Mouse (Mus musculus) forebrain, postnatal 0 days (tissue): ENCODE results near the gene Etd. TPM values are rescaled to one million over a fixed set of nuclear protein-coding genes. Genes with fewer than 3 reads are reported as not detected.
A peak's percentile ranks its signal among the peaks of the same experiment; 100 is the strongest.
"Not testable (repeated sequence)": the region's sequence is repeated elsewhere in the genome, so short reads cannot be mapped to it uniquely, and the experiment has no call there.

Experiments used
- ATAC-seq: fragments of 200-750 bp; cut with Nextera tagmentation; 2 replicates; pipeline ENCODE4 v1.8.0; 2017; ENCODE audit warnings: mild to moderate bottlenecking, moderate library complexity
- DNase-seq: peaks from one replicate; pipeline ENCODE4 v3.0.0-alpha.2; 2015
- H3K27ac ChIP-seq: fragments of 300-500 bp; sonication (generic); 2 replicates; pipeline ENCODE4 v1.5.1; 2014; ENCODE audit warnings: low read depth, mild to moderate bottlenecking, antibody characterized with exemption, low read length, moderate library complexity, mixed read lengths
- H3K27me3 ChIP-seq: fragments of 300-500 bp; sonication (generic); 2 replicates; pipeline ENCODE4 v1.6.1; 2014; ENCODE audit warnings: mild to moderate bottlenecking, low read length, mixed read lengths; ENCODE audit not compliant: insufficient read depth
- H3K36me3 ChIP-seq: fragments of 300-500 bp; sonication (generic); 2 replicates; pipeline ENCODE4 v1.6.1; 2014; ENCODE audit warnings: mild to moderate bottlenecking, moderate library complexity; ENCODE audit not compliant: insufficient read depth
- H3K4me1 ChIP-seq: fragments of 300-500 bp; sonication (generic); 2 replicates; pipeline ENCODE4 v1.6.1; 2014; ENCODE audit warnings: antibody characterized with exemption; ENCODE audit not compliant: insufficient read depth
- H3K4me2 ChIP-seq: fragments of 300-500 bp; sonication (generic); 2 replicates; pipeline ENCODE4 v1.6.1; 2014; ENCODE audit warnings: low read depth, mild to moderate bottlenecking, moderate library complexity
- H3K4me3 ChIP-seq: fragments of 300-500 bp; sonication (generic); 2 replicates; pipeline ENCODE4 v1.5.1; 2014; ENCODE audit warnings: low read depth, low read length, mixed read lengths
- H3K9ac ChIP-seq: fragments of 300-500 bp; sonication (generic); 2 replicates; pipeline ENCODE4 v1.6.1; 2014; ENCODE audit warnings: mild to moderate bottlenecking
- H3K9me3 ChIP-seq: fragments of 300-500 bp; sonication (generic); 2 replicates; pipeline ENCODE4 v1.6.1; 2016; ENCODE audit warnings: low read length
- CTCF ChIP-seq: sonication (generic); IDR thresholded peaks from 2 replicates; pipeline ENCODE4 v1.5.1; 2016; ENCODE audit warnings: antibody characterized with exemption, control low read depth, low read depth
- WGBS: fragments of 180-500 bp; shearing (Covaris S2); extraction: QIAGEN DNeasy Blood & Tissue Kit; methylation state at CpG from one replicate; pipeline ENCODE4 v1.1.7; 2014; 5-methylcytosine and 5-hydroxymethylcytosine counted together
- polyA plus RNA-seq: library from polyadenylated mRNA; unstranded; fragments of >200 nt; fragmentation: Nextera tagmentation; extraction: Ambion mirVana; gene quantifications from 2 replicates; pipeline ENCODE4 v1.2.1, GENCODE M21; 2015
- total RNA-seq: library from RNA; depleted of rRNA; stranded (reverse); fragments of >200 nt; gene quantifications from 2 replicates; pipeline ENCODE4 v1.2.3, GENCODE M21; 2014; rRNA removed

The Etd gene
- total RNA-seq (not detected in 2 replicates), polyA plus RNA-seq (not detected in 2 replicates)

- H3K4me1 ChIP-seq, result no peaks in the 10 kb centered on the region
- no peak within 1 kb of the TSS for H3K27ac ChIP-seq
- no peak within 1 kb of the TSS for H3K4me3 ChIP-seq
- H3K9ac ChIP-seq, result no peak within 1 kb of the TSS
- DNase-seq (no peak), ATAC-seq (no peak)
- TF ChIP-seq CTCF, result no peak
- no peaks in the 10 kb centered on the region for H3K36me3 ChIP-seq
- WGBS, result 88% methylated on average over 3 of the region's 3 CpGs
- H3K27me3 ChIP-seq, result no peaks in the 10 kb centered on the region
- no peak within 1 kb of the TSS for H3K4me2 ChIP-seq
- H3K9me3 ChIP-seq, result no peaks in the 10 kb centered on the region
Observed at GRCm38 (mm10) chrX:53434618-53435017, at the start of gene Etd. Etd (plus strand) TSS chrX:53434918.

- TF ChIP-seq CTCF, result no peak
- Histone ChIP-seq H3K4me3 (no peak overlapping the region), H3K9me3 (no peaks in the 10 kb centered on the region), H3K27ac (no peak overlapping the region), H3K4me1 (no peaks in the 10 kb centered on the region), H3K36me3 (no peaks in the 10 kb centered on the region), H3K4me2 (no peak overlapping the region), H3K9ac (no peak overlapping the region), H3K27me3 (no peaks in the 10 kb centered on the region)
- WGBS, result 76% methylated on average over 3 of the region's 3 CpGs
- no peak for DNase-seq
- ATAC-seq, result no peak
Observed at GRCm38 (mm10) chrX:53386362-53386761, 48.4 kb upstream of the Etd start.

- H3K27ac ChIP-seq, result no peak overlapping the region
- no peak overlapping the region for H3K4me3 ChIP-seq
- 76% methylated on average over 1 of the region's 1 CpGs for WGBS
- no peaks in the 10 kb centered on the region for H3K27me3 ChIP-seq
- ATAC-seq (no peak), DNase-seq (peak; percentile 5)
- peak; percentile 46 for TF ChIP-seq CTCF
- no peak overlapping the region for H3K9ac ChIP-seq
- H3K36me3 ChIP-seq, result no peaks in the 10 kb centered on the region
- H3K4me1 ChIP-seq, result no peaks in the 10 kb centered on the region
- no peaks in the 10 kb centered on the region for H3K9me3 ChIP-seq
- no peak overlapping the region for H3K4me2 ChIP-seq
Observed at GRCm38 (mm10) chrX:53432888-53433287, 1.8 kb upstream of the Etd start.

- no peaks in the 10 kb centered on the region for H3K4me1 ChIP-seq
- no peaks in the 10 kb centered on the region for H3K27me3 ChIP-seq
- peak; percentile 1 for DNase-seq
- no peak overlapping the region for H3K4me2 ChIP-seq
- H3K36me3 ChIP-seq, result no peaks in the 10 kb centered on the region
- 46% methylated on average over 3 of the region's 3 CpGs for WGBS
- TF ChIP-seq CTCF, result peak; percentile 69
- H3K9me3 ChIP-seq, result no peaks in the 10 kb centered on the region
- H3K27ac ChIP-seq, result no peak overlapping the region
- H3K4me3 ChIP-seq, result no peak overlapping the region
- H3K9ac ChIP-seq, result no peak overlapping the region
- ATAC-seq, result 0 out of 2 replicates have a peak, but pooled peaks have one; percentile 53
Observed at GRCm38 (mm10) chrX:53459573-53459972, 24.9 kb downstream of the Etd start.

- not testable (repeated sequence) for ATAC-seq, H3K27ac ChIP-seq, H3K27me3 ChIP-seq, H3K4me3 ChIP-seq, H3K4me1 ChIP-seq, DNase-seq, H3K36me3 ChIP-seq, H3K4me2 ChIP-seq, H3K9ac ChIP-seq, H3K9me3 ChIP-seq
Observed at GRCm38 (mm10) chrX:53464194-53464593, 29.5 kb downstream of the Etd start.

Other genes with a start within 250 kb of the Etd start
- gene Plac1, start 194.8 kb upstream of the Etd start, total RNA-seq, result not detected in 2 replicates
- 0.14 TPM in 1 of 2 replicates, not detected in the other for gene Plac1, start 194.8 kb upstream of the Etd start, polyA plus RNA-seq
- gene Fam122b, start 165.1 kb upstream of the Etd start, total RNA-seq, result 2.2 and 2.5 TPM in 2 replicates
- gene Fam122b, start 165.1 kb upstream of the Etd start, polyA plus RNA-seq, result 1.8 and 2.1 TPM in 2 replicates
- not detected in 2 replicates for gene Fam122c, start 161.5 kb upstream of the Etd start, total RNA-seq
- gene Fam122c, start 161.5 kb upstream of the Etd start, polyA plus RNA-seq, result not detected in 2 replicates
- gene Mospd1, start 64.4 kb upstream of the Etd start, total RNA-seq, result 30.9 and 34.2 TPM in 2 replicates
- 39.1 and 42.9 TPM in 2 replicates for gene Mospd1, start 64.4 kb upstream of the Etd start, polyA plus RNA-seq
- 81.2 and 86.1 TPM in 2 replicates for gene Rtl8c, start 173.1 kb downstream of the Etd start, total RNA-seq
- gene Rtl8c, start 173.1 kb downstream of the Etd start, polyA plus RNA-seq, result 167 and 183 TPM in 2 replicates
- gene Gm14597, start 174.1 kb downstream of the Etd start, total RNA-seq, result 0.62 and 0.71 TPM in 2 replicates
- gene Gm14597, start 174.1 kb downstream of the Etd start, polyA plus RNA-seq, result 0.38 and 0.41 TPM in 2 replicates
- 124 and 168 TPM in 2 replicates for gene Rtl8a, start 208.8 kb downstream of the Etd start, total RNA-seq
- gene Rtl8a, start 208.8 kb downstream of the Etd start, polyA plus RNA-seq, result 238 and 241 TPM in 2 replicates
- 219 and 235 TPM in 2 replicates for gene Rtl8b, start 235.5 kb downstream of the Etd start, total RNA-seq
- 204 and 212 TPM in 2 replicates for gene Rtl8b, start 235.5 kb downstream of the Etd start, polyA plus RNA-seq